Mouse (Mus musculus) thymus, postnatal 10 days (tissue): ENCODE measurements around the gene Rbm46.

Experiments used
- DNase-seq, 2 experiments: peaks; one replicate each; pipeline ENCODE4 v3.0.0; 2021; ENCODE audit warnings: low spot score in 2 of 2

Gene Rbm46

GRCm38 (mm10) chr3:82876372-82876739 is at the start of gene Rbm46:
TSS of gene Rbm46 (minus strand) at chr3:82876483.
- DNase-seq: no peak

- no peak for DNase-seq
These were observed 39.3 kb upstream of the Rbm46 start for GRCm38 (mm10) chr3:82915632-82916031.

- DNase-seq: no peak
These were observed 32.4 kb upstream of the Rbm46 start for GRCm38 (mm10) chr3:82908671-82909070.

GRCm38 (mm10) chr3:82904211-82904908 is 28.1 kb upstream of the Rbm46 start:
- no peak for DNase-seq

- DNase-seq: no peak
These were observed 27.4 kb upstream of the Rbm46 start, which contains the start of gene Lrat for GRCm38 (mm10) chr3:82903613-82904205. TSS of gene Lrat (minus strand) at chr3:82903973.

GRCm38 (mm10) chr3:82902757-82903612 is 26.7 kb upstream of the Rbm46 start:
- no peak for DNase-seq

- DNase-seq: no peak
These were observed 12.6 kb upstream of the Rbm46 start for GRCm38 (mm10) chr3:82888842-82889241.

GRCm38 (mm10) chr3:82877258-82877657 is 975 bp upstream of the Rbm46 start:
- no peak for DNase-seq

- DNase-seq: no peak
These were observed 462 bp downstream of the Rbm46 start for GRCm38 (mm10) chr3:82875671-82876371.

- DNase-seq: no peak
These were observed 18.7 kb downstream of the Rbm46 start for GRCm38 (mm10) chr3:82857414-82858077.

- DNase-seq: no peak
These were observed 51.1 kb downstream of the Rbm46 start for GRCm38 (mm10) chr3:82825165-82825564.

- DNase-seq: no peak
These were observed 64.4 kb downstream of the Rbm46 start for GRCm38 (mm10) chr3:82811851-82812250.

- DNase-seq: no peak
These were observed 65.8 kb downstream of the Rbm46 start for GRCm38 (mm10) chr3:82810334-82811120.

- DNase-seq: no peak
These were observed 66.5 kb downstream of the Rbm46 start for GRCm38 (mm10) chr3:82809769-82810168.

- DNase-seq: no peak
These were observed 67.9 kb downstream of the Rbm46 start for GRCm38 (mm10) chr3:82808323-82808911.

- no peak for DNase-seq
These were observed 71.0 kb downstream of the Rbm46 start for GRCm38 (mm10) chr3:82805291-82805690.

- no peak for DNase-seq
These were observed 75.8 kb downstream of the Rbm46 start for GRCm38 (mm10) chr3:82800470-82800843.

GRCm38 (mm10) chr3:82799735-82800469 is 76.4 kb downstream of the Rbm46 start:
- no peak for DNase-seq

GRCm38 (mm10) chr3:82793656-82794055 is 82.6 kb downstream of the Rbm46 start:
- DNase-seq: no peak

- DNase-seq: no peak
These were observed 84.6 kb downstream of the Rbm46 start for GRCm38 (mm10) chr3:82791663-82792062.
